Mouse (Mus musculus) kidney, adult 11 months (tissue): ENCODE measurements around the gene Zkscan14.
"Not testable (repeated sequence)": the region's sequence is repeated elsewhere in the genome, so short reads cannot be mapped to it uniquely, and the experiment has no call there.

ENCODE experiments used
- DNase-seq: peaks from one replicate; pipeline ENCODE4 v3.0.0; 2022

Zkscan14 gene

GRCm38 (mm10) chr5:145201321-145201991, at the start of gene Zkscan14:
Gene Zkscan14, minus strand, starts transcription at chr5:145201868.
- DNase-seq, result peak; percentile 66

GRCm38 (mm10) chr5:145249520-145249919, 47.9 kb upstream of the Zkscan14 start:
- DNase-seq, result no peak

DNA sequence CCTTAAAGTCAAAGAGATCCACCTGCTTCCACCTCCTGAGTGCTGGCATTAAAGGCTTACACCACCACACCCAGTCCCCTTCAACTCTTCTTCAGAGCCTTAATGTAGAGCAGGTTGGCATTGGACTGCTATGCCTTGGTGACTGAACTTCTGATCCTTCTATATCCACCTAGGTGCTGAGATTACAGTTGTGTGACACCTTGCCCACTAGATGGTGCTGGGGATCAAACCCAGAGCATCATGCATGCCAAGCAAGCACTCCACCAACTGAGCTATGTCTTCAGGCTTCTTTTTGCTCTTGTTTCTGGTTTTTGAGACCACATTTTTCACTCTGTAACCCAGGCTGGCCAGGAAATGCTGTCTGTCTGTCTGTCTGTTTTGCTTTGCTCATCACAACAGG, 33.0 kb upstream of the Zkscan14 start:
- DNase-seq, result no peak

DNA sequence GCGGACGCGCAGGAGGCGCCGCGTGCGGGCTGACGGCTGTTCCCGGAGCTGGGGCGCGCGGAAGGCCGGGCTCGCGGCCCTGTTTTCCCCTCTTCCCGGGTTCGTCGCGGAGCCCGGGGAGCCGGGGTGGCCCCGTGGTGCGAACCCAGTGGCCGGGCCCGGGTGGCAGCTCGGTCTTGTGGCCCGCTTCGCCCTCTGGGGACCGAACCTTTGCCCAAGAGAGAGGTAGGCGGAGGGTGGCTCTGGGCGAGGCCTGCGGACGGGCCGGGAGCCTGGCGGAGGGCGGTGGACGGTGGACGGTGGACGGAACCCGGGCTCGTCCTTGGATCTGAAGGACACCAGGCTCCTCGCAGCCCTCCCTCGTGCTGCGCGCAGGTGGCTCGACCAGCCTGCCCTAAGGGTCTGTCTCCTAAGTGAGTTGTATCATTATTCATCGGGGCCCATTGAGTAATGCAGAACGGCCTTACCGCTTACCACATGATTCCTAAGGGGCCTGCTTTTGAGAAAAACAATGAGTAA, 30.3 kb upstream of the Zkscan14 start:
- DNase-seq, result no peak

- DNase-seq, result peak; percentile 97
Measured at GRCm38 (mm10) chr5:145231367-145231871, 29.8 kb upstream of the Zkscan14 start, which contains the start of gene Zfp655. Gene Zfp655, plus strand, starts transcription at chr5:145231715.

DNA sequence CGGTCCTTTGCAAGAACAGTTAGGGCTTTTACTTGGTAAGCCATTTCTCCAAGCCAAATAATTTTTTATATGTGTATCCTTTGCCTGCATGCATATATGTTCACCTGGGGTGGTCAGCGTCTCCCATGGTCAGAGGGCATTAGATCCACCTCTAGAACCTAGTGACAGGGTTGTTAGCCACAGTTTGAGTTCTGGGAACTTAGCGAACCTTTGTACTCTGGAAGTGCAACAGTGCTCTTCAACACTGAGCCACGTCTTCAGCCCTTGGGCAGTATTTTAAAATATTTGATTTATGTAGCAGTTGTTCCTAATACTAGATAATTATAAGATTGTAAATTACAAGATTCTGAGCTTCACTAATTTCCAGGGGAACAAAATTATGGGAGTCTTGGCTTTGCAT, 29.0 kb upstream of the Zkscan14 start:
- peak; percentile 23 for DNase-seq

GRCm38 (mm10) chr5:145229283-145229682, 27.6 kb upstream of the Zkscan14 start:
- not testable (repeated sequence) for DNase-seq

GRCm38 (mm10) chr5:145226453-145226852, 24.8 kb upstream of the Zkscan14 start:
- no peak for DNase-seq

DNA sequence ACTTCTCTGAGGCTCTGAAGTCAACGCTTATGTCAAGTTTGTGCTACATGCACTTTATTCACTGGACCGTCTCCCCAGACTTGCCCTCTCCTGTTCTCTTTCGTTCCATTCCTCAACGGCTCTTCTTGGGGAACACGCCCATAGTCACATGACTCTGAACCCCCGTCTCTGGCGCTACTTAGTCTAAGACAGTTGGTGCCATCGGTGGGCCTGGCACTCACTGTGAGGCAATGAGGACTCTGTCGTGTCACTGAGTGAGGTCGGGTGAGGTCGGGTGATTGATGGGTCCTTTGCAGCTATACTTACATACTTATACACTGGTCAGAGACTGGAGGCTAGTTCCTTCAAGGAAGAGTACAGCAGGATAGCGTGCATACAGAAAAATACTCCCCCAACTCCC, 21.7 kb upstream of the Zkscan14 start:
- DNase-seq, result no peak

GRCm38 (mm10) chr5:145222840-145223239, 21.2 kb upstream of the Zkscan14 start:
- DNase-seq, result no peak

- peak; percentile 68 for DNase-seq
Measured at GRCm38 (mm10) chr5:145219981-145220380, 18.3 kb upstream of the Zkscan14 start.

DNA sequence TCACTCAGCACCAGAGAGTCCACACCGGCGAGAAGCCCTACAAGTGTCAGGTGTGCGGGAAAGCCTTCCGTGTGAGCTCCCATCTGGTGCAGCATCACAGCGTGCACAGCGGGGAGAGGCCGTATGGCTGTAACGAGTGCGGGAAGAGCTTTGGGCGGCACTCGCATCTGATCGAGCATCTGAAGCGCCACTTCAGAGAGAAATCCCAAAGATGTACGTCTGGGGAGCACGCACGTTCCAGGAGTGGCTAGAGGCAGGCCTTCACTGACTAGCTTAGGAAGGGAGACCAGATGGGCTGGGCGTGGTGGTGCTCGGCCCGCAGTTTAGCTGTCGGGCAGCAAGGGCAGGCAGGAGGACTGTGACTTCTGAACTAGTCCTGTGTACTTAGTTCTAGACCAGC, 17.0 kb upstream of the Zkscan14 start:
- no peak for DNase-seq

GRCm38 (mm10) chr5:145218206-145218605, 16.5 kb upstream of the Zkscan14 start:
- DNase-seq, result no peak

DNA sequence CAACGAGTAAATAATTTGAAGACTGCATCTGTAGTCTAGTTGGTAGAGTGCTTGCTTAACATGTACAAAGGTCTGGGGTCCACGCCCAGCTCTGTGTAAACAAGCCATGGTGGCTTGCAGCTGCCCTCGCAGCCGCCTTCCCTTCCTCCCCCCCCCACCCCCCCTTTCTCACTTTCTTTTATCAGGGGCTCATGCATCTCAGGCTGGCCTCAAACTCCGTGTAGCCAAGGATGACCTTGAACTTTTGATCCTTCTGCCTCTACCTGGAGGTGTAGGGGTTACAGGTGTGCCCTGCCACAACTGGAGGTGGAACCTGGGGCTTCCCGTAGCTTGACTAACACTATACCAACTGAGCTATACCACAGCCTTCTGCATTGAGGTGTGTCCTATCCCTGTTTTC, 16.1 kb upstream of the Zkscan14 start:
- no peak for DNase-seq

DNA sequence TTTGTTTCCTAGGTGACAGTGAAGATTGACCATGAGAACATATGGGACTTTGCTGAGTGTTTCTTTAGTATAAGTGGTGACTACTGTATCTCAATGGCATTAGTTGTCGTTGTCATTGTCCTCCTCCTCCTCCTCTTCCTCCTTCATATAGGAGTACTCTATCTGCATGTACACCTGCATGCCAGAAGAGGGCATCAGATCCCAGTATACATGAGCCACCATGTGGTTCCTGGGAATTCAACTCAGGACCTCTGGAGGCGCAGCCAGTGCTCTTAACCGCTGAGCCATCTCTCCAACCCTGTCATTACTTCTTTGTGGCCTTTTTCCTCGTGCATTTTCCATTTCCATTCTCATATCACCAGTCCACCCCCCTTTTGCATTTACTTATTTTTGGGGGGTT, 13.0 kb upstream of the Zkscan14 start:
- no peak for DNase-seq

DNA sequence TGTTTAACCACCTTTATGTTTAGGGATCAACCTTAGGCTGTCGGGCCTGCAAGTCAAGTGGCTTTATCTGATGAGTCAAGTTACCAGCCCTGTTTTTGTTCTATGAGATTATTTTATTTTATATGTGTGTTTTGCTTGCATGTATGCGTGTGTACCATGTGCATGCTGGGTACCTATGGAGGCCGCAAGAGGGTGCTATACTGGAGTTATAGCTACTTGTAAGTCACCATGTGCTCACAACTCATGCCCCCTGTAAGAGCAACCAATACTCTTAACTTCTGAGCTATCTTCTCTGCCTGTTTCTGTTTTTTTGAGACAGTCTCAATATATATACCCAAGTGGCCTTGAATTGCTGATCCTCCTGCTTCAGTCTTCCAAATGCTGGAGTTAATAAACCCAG, 11.8 kb upstream of the Zkscan14 start:
- DNase-seq, result no peak

GRCm38 (mm10) chr5:145212216-145212615, 10.5 kb upstream of the Zkscan14 start:
- DNase-seq, result no peak

- no peak for DNase-seq
Measured at GRCm38 (mm10) chr5:145211340-145211739, 9.7 kb upstream of the Zkscan14 start.

GRCm38 (mm10) chr5:145208391-145208790, 6.7 kb upstream of the Zkscan14 start:
- not testable (repeated sequence) for DNase-seq

DNA sequence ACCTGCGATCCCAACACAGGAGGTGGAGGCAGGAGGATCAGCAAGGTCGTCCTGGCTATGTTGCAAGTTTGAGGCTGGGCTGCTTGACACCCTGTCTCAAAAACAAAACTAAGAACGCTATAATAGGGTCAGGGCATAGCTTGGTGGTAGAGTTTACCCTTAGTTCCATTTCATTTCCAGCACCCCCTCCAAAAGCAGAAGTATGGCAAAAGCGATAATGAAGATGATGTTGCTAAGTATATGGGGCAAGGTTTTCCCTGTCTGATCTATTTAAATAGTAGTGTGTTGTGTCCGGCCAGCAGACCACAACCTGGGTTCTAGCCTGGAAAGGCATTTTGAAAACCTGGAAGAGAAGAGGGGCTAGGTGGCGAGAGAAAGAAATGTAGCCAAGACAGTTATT, 6.3 kb upstream of the Zkscan14 start:
- DNase-seq, result no peak

DNA sequence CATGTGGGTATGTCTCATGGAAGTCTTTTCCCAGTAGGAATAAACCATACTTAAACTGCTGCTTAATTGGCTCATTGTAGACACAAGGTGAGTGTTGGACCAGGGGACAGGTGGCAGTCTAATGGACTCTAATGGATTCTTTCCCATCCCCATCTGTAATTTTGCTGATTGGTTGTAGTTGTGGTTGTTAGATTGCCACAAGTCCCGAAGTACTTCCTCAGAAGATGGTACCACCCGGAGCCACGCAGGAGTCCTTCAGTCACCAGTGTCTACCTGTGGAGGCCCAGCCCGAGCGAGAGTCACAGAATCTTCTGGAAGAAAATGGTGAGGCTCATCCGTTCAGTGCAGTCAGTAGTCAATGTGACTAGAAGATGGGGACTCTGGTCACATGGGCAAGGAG, 5.7 kb upstream of the Zkscan14 start:
- DNase-seq, result no peak

GRCm38 (mm10) chr5:145205041-145205440, 3.4 kb upstream of the Zkscan14 start:
- no peak for DNase-seq

GRCm38 (mm10) chr5:145203936-145204691, 2.4 kb upstream of the Zkscan14 start, which contains the start of gene Zkscan5:
Gene Zkscan5, plus strand, starts transcription at chr5:145204562.
- peak; percentile 99 for DNase-seq

- no peak for DNase-seq
Measured at GRCm38 (mm10) chr5:145202446-145202845, 778 bp upstream of the Zkscan14 start.
